Mouse (Mus musculus): ENCODE results near the gene Spred2. TPM values are rescaled to one million over a fixed set of nuclear protein-coding genes. Genes with fewer than 3 reads are reported as not detected.

Spred2 gene
- polyA plus RNA-seq, 1 experiment from 2014 or later = 5.7 TPM

DNA sequence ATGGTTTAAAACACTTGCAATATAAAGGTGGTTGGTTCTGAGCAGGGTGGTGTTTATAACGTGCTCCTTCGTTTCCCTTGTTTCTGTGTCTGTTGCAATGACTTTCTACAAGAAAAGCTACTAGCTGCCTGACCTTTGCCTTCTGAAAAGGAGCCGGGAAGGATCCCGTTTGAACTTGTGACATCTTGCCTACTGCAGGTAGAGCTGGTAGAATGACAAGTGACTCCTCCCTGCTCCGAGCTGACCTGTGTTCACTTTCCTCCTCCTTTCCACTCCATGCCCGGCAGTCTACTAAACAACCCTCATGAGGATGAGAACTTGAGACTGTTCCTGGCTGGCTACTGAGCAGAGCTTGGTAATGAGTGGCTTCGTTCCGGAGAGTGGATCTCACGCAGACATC lies 30.9 kb downstream of the Spred2 start:
- Histone ChIP-seq H3K9ac (ENCODE audit: low read depth, low read length) (no peak overlapping the region), H3K4me2 (replicated peaks; ENCODE audit: low read depth) (peak overlapping the region; percentile 13), H3K4me1 (replicated peaks; ENCODE audit: control insufficient read depth, insufficient read depth, low read length) (peaks cover 6% of the 10 kb centered on the region), H3K4me3 (ENCODE audit: low read depth, low read length) (no peak overlapping the region), H3K27ac (ENCODE audit: low read depth, low read length) (peak overlapping the region; percentile 42; the same call in 1 of the 2 replicates), H3K9me3 (ENCODE audit: control insufficient read depth) (no peaks in the 10 kb centered on the region), H3K36me3 (ENCODE audit: control insufficient read depth, insufficient read depth) (no peaks in the 10 kb centered on the region), H3K27me3 (replicated peaks; ENCODE audit: control insufficient read depth, insufficient read depth, low read length) (no peaks in the 10 kb centered on the region)
- TF ChIP-seq CTCF (IDR thresholded peaks at IDR 0.05; ENCODE audit: low read depth) = no peak
- peak; percentile 59 for ATAC-seq
- 44% methylated on average over 9 of the region's 9 CpGs for WGBS

DNA sequence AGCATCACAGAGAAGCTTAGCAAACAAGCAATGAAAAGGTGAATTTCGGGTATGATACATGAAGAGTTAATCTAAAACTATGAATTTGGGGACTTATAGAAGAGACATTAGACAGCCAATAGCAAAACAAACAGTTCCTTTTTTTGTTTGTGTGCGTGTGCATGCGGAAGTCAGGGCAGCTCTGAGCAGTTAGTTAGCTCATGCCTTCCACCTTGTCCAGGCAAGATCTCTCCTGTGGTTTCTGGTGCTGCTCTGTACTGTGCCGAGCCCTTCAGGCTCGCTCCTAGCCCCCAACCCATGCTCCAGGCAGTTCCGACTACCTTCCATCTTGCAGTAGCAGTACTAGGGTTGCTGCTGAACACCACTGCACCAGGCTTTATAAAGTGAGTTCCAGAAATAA lies 31.5 kb downstream of the Spred2 start:
- TF ChIP-seq CTCF (IDR thresholded peaks at IDR 0.05; ENCODE audit: low read depth) = no peak
- Histone ChIP-seq H3K4me2 (replicated peaks; ENCODE audit: low read depth) (no peak overlapping the region), H3K27me3 (replicated peaks; ENCODE audit: control insufficient read depth, insufficient read depth, low read length) (no peaks in the 10 kb centered on the region), H3K9ac (ENCODE audit: low read depth, low read length) (no peak overlapping the region), H3K36me3 (ENCODE audit: control insufficient read depth, insufficient read depth) (no peaks in the 10 kb centered on the region), H3K4me1 (replicated peaks; ENCODE audit: control insufficient read depth, insufficient read depth, low read length) (peaks cover under 1% of the 10 kb centered on the region), H3K27ac (ENCODE audit: low read depth, low read length) (peak overlapping the region; percentile 42; the same call in 1 of the 2 replicates), H3K9me3 (ENCODE audit: control insufficient read depth) (no peaks in the 10 kb centered on the region), H3K4me3 (ENCODE audit: low read depth, low read length) (no peak overlapping the region)
- no peak for ATAC-seq
- WGBS = 88% methylated on average over 6 of the region's 6 CpGs

DNA sequence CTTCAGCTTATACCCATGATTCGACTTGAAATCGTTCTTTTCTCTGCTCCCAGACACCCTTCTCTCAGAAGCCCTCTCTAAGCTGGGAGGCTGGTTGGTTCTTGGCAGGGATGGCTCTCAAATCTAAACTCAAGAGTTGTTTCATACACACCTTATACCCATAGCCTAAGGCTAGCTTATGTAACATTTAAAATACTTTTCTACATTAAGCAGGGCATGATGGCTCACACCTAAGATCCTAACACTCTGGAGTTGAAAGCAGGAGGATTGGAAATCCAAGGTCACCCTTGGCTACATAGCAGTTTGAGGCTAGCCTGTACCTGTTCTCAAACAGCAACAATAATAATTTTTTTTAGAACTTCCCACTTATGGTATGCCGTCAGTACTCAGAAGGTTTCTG lies 34.8 kb downstream of the Spred2 start:
- Histone ChIP-seq H3K27me3 (replicated peaks; ENCODE audit: control insufficient read depth, insufficient read depth, low read length) (no peaks in the 10 kb centered on the region), H3K36me3 (ENCODE audit: control insufficient read depth, insufficient read depth) (no peaks in the 10 kb centered on the region), H3K4me1 (replicated peaks; ENCODE audit: control insufficient read depth, insufficient read depth, low read length) (peaks cover 6% of the 10 kb centered on the region; the same call in 1 of the 2 replicates), H3K27ac (ENCODE audit: low read depth, low read length) (no peak overlapping the region), H3K4me3 (ENCODE audit: low read depth, low read length) (no peak overlapping the region), H3K9ac (ENCODE audit: low read depth, low read length) (no peak overlapping the region), H3K9me3 (ENCODE audit: control insufficient read depth) (no peaks in the 10 kb centered on the region), H3K4me2 (replicated peaks; ENCODE audit: low read depth) (no peak overlapping the region)
- WGBS = 75% methylated on average over 3 of the region's 3 CpGs
- TF ChIP-seq CTCF (IDR thresholded peaks at IDR 0.05; ENCODE audit: low read depth) = no peak
- ATAC-seq = no peak

DNA sequence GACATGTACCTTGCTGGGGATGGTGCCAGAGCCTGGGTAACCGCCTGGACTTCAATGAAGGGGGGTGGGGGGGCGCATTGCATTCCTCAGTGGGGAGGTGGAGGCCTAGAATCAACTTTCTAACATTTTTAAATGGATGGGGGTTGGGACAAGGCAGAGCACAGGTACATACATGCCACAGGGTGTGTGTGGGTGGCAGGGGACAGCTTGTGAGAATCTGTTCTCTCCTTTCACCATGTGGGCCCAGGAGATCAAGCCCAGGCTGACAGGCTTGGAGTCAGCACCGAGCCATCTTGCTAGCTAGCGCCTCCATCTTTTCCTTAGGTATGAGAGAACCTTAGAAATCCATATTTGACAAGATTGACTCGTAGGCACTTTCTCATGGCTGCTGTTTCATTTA lies 35.7 kb downstream of the Spred2 start:
- Histone ChIP-seq H3K4me2 (replicated peaks; ENCODE audit: low read depth) (no peak overlapping the region), H3K4me1 (replicated peaks; ENCODE audit: control insufficient read depth, insufficient read depth, low read length) (peaks cover 7% of the 10 kb centered on the region; the same call in 1 of the 2 replicates), H3K4me3 (ENCODE audit: low read depth, low read length) (no peak overlapping the region), H3K36me3 (ENCODE audit: control insufficient read depth, insufficient read depth) (no peaks in the 10 kb centered on the region), H3K27me3 (replicated peaks; ENCODE audit: control insufficient read depth, insufficient read depth, low read length) (no peaks in the 10 kb centered on the region), H3K9ac (ENCODE audit: low read depth, low read length) (no peak overlapping the region), H3K27ac (ENCODE audit: low read depth, low read length) (no peak overlapping the region), H3K9me3 (ENCODE audit: control insufficient read depth) (no peaks in the 10 kb centered on the region)
- no peak for ATAC-seq
- WGBS = 76% methylated on average over 5 of the region's 5 CpGs
- TF ChIP-seq CTCF (IDR thresholded peaks at IDR 0.05; ENCODE audit: low read depth) = no peak

DNA sequence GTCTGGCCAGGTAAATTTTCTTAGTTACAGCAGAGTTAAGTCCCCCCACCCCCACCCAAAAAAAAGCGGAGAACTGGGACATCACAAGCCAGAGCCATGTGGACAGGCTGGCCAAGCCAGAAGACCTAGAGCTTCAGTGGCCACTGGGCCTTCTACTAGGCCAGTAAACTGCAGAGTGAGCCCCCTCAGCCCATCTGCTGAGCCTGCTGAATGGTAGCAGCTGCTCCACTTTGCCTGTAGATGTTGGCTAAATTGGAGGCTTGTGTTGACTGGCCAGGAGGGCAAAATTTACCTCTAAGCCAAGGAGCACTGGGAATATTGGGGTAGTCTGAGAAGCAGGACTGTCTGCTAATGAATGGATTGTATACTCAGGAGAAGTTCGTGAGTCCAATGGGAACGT lies 36.4 kb downstream of the Spred2 start:
- WGBS = 87% methylated on average over 3 of the region's 3 CpGs
- no peak for TF ChIP-seq CTCF (IDR thresholded peaks at IDR 0.05; ENCODE audit: low read depth)
- H3K4me2 ChIP-seq (replicated peaks; ENCODE audit: low read depth) = no peak overlapping the region
- no peaks in the 10 kb centered on the region for H3K27me3 ChIP-seq (replicated peaks; ENCODE audit: control insufficient read depth, insufficient read depth, low read length)
- H3K9me3 ChIP-seq (ENCODE audit: control insufficient read depth) = no peaks in the 10 kb centered on the region
- H3K4me1 ChIP-seq (replicated peaks; ENCODE audit: control insufficient read depth, insufficient read depth, low read length) = peaks cover 10% of the 10 kb centered on the region; the same call in 1 of the 2 replicates
- H3K9ac ChIP-seq (ENCODE audit: low read depth, low read length) = no peak overlapping the region
- no peaks in the 10 kb centered on the region for H3K36me3 ChIP-seq (ENCODE audit: control insufficient read depth, insufficient read depth)
- no peak for ATAC-seq
- H3K27ac ChIP-seq (ENCODE audit: low read depth, low read length) = no peak overlapping the region
- H3K4me3 ChIP-seq (ENCODE audit: low read depth, low read length) = no peak overlapping the region

DNA sequence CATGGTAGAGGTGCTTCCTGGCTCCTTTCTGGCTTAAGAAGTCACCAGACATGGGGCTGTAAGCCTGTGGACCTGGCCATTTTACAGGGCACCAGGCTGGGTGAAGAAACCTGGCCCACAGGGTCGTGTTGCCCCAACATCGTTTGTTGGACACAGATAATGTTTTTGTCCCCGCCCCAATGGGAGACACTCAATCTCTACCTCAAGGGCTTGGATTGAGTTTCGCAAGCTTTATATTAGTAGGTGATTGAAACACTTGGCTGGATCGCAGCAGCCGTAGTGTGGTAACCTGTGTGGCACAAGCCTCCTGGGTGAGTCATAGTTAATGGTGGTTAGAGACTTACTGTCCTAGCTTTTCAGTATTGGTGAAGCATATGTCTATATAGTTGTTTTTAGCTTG lies 36.9 kb downstream of the Spred2 start:
- peaks cover 15% of the 10 kb centered on the region for H3K4me1 ChIP-seq (replicated peaks; ENCODE audit: control insufficient read depth, insufficient read depth, low read length)
- no peak overlapping the region for H3K9ac ChIP-seq (ENCODE audit: low read depth, low read length)
- no peaks in the 10 kb centered on the region for H3K36me3 ChIP-seq (ENCODE audit: control insufficient read depth, insufficient read depth)
- H3K9me3 ChIP-seq (ENCODE audit: control insufficient read depth) = no peaks in the 10 kb centered on the region
- H3K27me3 ChIP-seq (replicated peaks; ENCODE audit: control insufficient read depth, insufficient read depth, low read length) = no peaks in the 10 kb centered on the region
- no peak overlapping the region for H3K4me3 ChIP-seq (ENCODE audit: low read depth, low read length)
- ATAC-seq = 0 out of 2 replicates have a peak, but pooled peaks have one; percentile 21
- no peak overlapping the region for H3K4me2 ChIP-seq (replicated peaks; ENCODE audit: low read depth)
- no peak overlapping the region for H3K27ac ChIP-seq (ENCODE audit: low read depth, low read length)
- no peak for TF ChIP-seq CTCF (IDR thresholded peaks at IDR 0.05; ENCODE audit: low read depth)
- WGBS = 50% methylated on average over 6 of the region's 6 CpGs
